Mouse (Mus musculus): ENCODE measurements at regions not wholly inside any gene's neighbourhood (a gene's known extent, or its start where the extent isn't known, plus 50 kb on each side); places are given as distances from the start of the nearest gene placed in this dataset.

- TF ChIP-seq CTCF (conservative IDR thresholded peaks at IDR 0.05; ENCODE audit: low read length), result no peak
- no peak for TF ChIP-seq NANOG (IDR thresholded peaks at IDR 0.05; ENCODE audit: borderline replicate concordance, low read length)
- TF ChIP-seq POU5F1 (IDR thresholded peaks at IDR 0.05; ENCODE audit: borderline replicate concordance, low read length), result no peak
- Histone ChIP-seq H3K27me3 (ENCODE audit: insufficient read depth, low read length) (no peaks in the 10 kb centered on the region), H3K9me3 (ENCODE audit: low read length) (no peaks in the 10 kb centered on the region), H3K4me3 (replicated peaks; ENCODE audit: low read length) (no peak overlapping the region), H3K4me1 (replicated peaks; ENCODE audit: low read depth, low read length) (no peaks in the 10 kb centered on the region), H3K36me3 (ENCODE audit: insufficient read depth, low read length) (no peaks in the 10 kb centered on the region)
Observed at GRCm38 (mm10) chr5:119204736-119205135, 465.7 kb upstream of the Tbx3 start.

DNA sequence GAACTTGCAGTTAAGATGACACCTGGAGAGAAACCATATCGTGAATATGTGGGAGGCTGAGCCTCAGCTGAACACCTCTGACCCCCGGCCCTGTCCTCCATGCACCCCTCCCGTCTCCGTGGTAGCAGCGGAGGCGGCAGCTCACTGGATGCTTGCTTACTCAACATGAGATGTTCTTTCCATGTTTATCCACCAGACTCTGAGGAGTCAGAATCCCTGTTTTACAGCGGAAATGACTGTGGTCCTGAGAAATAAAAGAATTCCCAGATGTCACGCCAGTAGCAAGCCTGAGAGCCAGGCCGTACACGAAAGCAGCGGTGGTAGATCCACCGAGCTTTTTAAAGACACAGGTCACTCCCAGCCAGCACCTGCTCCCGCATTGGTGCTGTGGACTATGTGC is 462.4 kb upstream of the Tbx3 start:
- Histone ChIP-seq H3K27me3 (ENCODE audit: insufficient read depth, low read length) (0 out of 2 replicates have a peak, but pooled peaks cover 3% of the 10 kb centered on the region), H3K4me1 (replicated peaks; ENCODE audit: low read depth, low read length) (no peaks in the 10 kb centered on the region), H3K36me3 (ENCODE audit: insufficient read depth, low read length) (no peaks in the 10 kb centered on the region), H3K9me3 (ENCODE audit: low read length) (no peaks in the 10 kb centered on the region), H3K4me3 (replicated peaks; ENCODE audit: low read length) (no peak overlapping the region)
- no peak for TF ChIP-seq NANOG (IDR thresholded peaks at IDR 0.05; ENCODE audit: borderline replicate concordance, low read length)
- no peak for TF ChIP-seq CTCF (conservative IDR thresholded peaks at IDR 0.05; ENCODE audit: low read length)
- TF ChIP-seq POU5F1 (IDR thresholded peaks at IDR 0.05; ENCODE audit: borderline replicate concordance, low read length), result no peak

- H3K4me3 ChIP-seq (replicated peaks; ENCODE audit: low read length), result no peak overlapping the region
- H3K36me3 ChIP-seq (ENCODE audit: insufficient read depth, low read length), result no peaks in the 10 kb centered on the region
- TF ChIP-seq NANOG (IDR thresholded peaks at IDR 0.05; ENCODE audit: borderline replicate concordance, low read length) (no peak), POU5F1 (IDR thresholded peaks at IDR 0.05; ENCODE audit: borderline replicate concordance, low read length) (no peak), CTCF (conservative IDR thresholded peaks at IDR 0.05; ENCODE audit: low read length) (no peak)
- H3K27me3 ChIP-seq (ENCODE audit: insufficient read depth, low read length), result 0 out of 2 replicates have a peak, but pooled peaks cover 6% of the 10 kb centered on the region
- H3K9me3 ChIP-seq (ENCODE audit: low read length), result no peaks in the 10 kb centered on the region
- 0 out of 2 replicates have a peak, but pooled peaks cover 3% of the 10 kb centered on the region for H3K4me1 ChIP-seq (replicated peaks; ENCODE audit: low read depth, low read length)
Observed at GRCm38 (mm10) chr5:119213196-119213595, 457.3 kb upstream of the Tbx3 start.

DNA sequence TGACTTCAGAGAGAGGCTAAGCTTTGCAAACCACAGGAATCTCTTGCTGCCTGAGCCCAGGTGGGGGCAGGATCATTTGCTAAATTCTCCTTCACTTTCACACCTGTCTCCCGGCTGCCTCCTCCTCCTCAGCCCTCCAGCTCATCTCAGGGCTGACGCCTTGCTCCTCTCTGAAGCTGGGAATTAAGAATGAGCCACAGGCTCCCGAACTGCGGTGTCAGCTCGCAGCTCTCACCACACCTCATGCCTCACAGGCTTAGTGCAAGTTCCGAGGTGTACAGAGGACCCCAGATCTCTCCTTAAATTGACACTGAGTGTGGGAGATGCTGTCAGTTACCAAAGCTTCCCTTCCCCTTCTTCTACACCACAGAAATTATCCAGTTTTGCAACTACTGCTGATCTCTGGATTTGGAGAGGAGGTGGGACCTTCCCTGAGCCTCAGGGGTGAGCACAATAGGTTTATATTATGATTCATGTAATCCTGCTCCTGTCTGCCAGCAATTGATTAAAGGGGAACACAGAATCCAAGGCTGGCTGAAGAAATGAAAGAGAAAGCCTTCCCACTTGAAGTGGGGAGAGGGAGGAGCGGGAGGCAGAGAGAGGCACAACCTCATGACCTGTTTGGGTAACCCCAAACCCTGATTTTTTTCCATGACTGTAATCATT is 456.6 kb upstream of the Tbx3 start:
- no peaks in the 10 kb centered on the region for H3K36me3 ChIP-seq (ENCODE audit: insufficient read depth, low read length)
- H3K9me3 ChIP-seq (ENCODE audit: low read length), result no peaks in the 10 kb centered on the region
- H3K27me3 ChIP-seq (ENCODE audit: insufficient read depth, low read length), result 0 out of 2 replicates have a peak, but pooled peaks cover 6% of the 10 kb centered on the region
- H3K4me3 ChIP-seq (replicated peaks; ENCODE audit: low read length), result no peak overlapping the region
- no peak for TF ChIP-seq CTCF (conservative IDR thresholded peaks at IDR 0.05; ENCODE audit: low read length)
- TF ChIP-seq NANOG (IDR thresholded peaks at IDR 0.05; ENCODE audit: borderline replicate concordance, low read length), result no peak
- TF ChIP-seq POU5F1 (IDR thresholded peaks at IDR 0.05; ENCODE audit: borderline replicate concordance, low read length), result no peak
- 0 out of 2 replicates have a peak, but pooled peaks cover 4% of the 10 kb centered on the region for H3K4me1 ChIP-seq (replicated peaks; ENCODE audit: low read depth, low read length)

DNA sequence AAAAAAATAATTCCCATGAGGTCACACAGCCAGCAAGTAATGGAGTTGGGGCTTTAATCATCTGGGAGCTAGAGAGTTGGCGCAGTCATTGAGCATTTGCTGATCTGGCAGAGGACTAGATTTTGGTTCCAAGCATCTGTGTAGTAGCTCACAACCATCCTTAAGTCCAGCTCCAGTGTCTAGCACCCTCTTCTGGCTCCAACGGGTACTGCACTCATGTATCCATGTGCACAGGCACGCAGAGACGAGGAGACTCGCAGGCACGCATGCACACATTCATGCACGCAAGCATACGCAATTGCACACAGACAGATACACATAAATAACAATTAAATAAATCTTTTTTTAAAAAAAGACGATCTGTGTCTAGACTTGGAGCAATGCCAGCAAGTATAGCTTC is 455.5 kb upstream of the Tbx3 start:
- Histone ChIP-seq H3K4me3 (replicated peaks; ENCODE audit: low read length) (no peak overlapping the region), H3K27me3 (ENCODE audit: insufficient read depth, low read length) (0 out of 2 replicates have a peak, but pooled peaks cover 6% of the 10 kb centered on the region), H3K36me3 (ENCODE audit: insufficient read depth, low read length) (no peaks in the 10 kb centered on the region), H3K9me3 (ENCODE audit: low read length) (no peaks in the 10 kb centered on the region), H3K4me1 (replicated peaks; ENCODE audit: low read depth, low read length) (0 out of 2 replicates have a peak, but pooled peaks cover 4% of the 10 kb centered on the region)
- TF ChIP-seq POU5F1 (IDR thresholded peaks at IDR 0.05; ENCODE audit: borderline replicate concordance, low read length) (no peak), CTCF (conservative IDR thresholded peaks at IDR 0.05; ENCODE audit: low read length) (peak; percentile 77), NANOG (IDR thresholded peaks at IDR 0.05; ENCODE audit: borderline replicate concordance, low read length) (no peak)

GRCm38 (mm10) chr5:119215364-119215763 is 455.1 kb upstream of the Tbx3 start:
- H3K36me3 ChIP-seq (ENCODE audit: insufficient read depth, low read length), result no peaks in the 10 kb centered on the region
- TF ChIP-seq NANOG (IDR thresholded peaks at IDR 0.05; ENCODE audit: borderline replicate concordance, low read length) (no peak), CTCF (conservative IDR thresholded peaks at IDR 0.05; ENCODE audit: low read length) (no peak), POU5F1 (IDR thresholded peaks at IDR 0.05; ENCODE audit: borderline replicate concordance, low read length) (no peak)
- 0 out of 2 replicates have a peak, but pooled peaks cover 4% of the 10 kb centered on the region for H3K4me1 ChIP-seq (replicated peaks; ENCODE audit: low read depth, low read length)
- H3K4me3 ChIP-seq (replicated peaks; ENCODE audit: low read length), result no peak overlapping the region
- 0 out of 2 replicates have a peak, but pooled peaks cover 6% of the 10 kb centered on the region for H3K27me3 ChIP-seq (ENCODE audit: insufficient read depth, low read length)
- H3K9me3 ChIP-seq (ENCODE audit: low read length), result no peaks in the 10 kb centered on the region

- Histone ChIP-seq H3K4me1 (replicated peaks; ENCODE audit: low read depth, low read length) (0 out of 2 replicates have a peak, but pooled peaks cover 4% of the 10 kb centered on the region), H3K4me3 (replicated peaks; ENCODE audit: low read length) (no peak overlapping the region), H3K36me3 (ENCODE audit: insufficient read depth, low read length) (no peaks in the 10 kb centered on the region), H3K9me3 (ENCODE audit: low read length) (no peaks in the 10 kb centered on the region), H3K27me3 (ENCODE audit: insufficient read depth, low read length) (0 out of 2 replicates have a peak, but pooled peaks cover 7% of the 10 kb centered on the region)
- TF ChIP-seq CTCF (conservative IDR thresholded peaks at IDR 0.05; ENCODE audit: low read length), result no peak
- no peak for TF ChIP-seq NANOG (IDR thresholded peaks at IDR 0.05; ENCODE audit: borderline replicate concordance, low read length)
- no peak for TF ChIP-seq POU5F1 (IDR thresholded peaks at IDR 0.05; ENCODE audit: borderline replicate concordance, low read length)
Observed at GRCm38 (mm10) chr5:119216146-119216545, 454.3 kb upstream of the Tbx3 start.

DNA sequence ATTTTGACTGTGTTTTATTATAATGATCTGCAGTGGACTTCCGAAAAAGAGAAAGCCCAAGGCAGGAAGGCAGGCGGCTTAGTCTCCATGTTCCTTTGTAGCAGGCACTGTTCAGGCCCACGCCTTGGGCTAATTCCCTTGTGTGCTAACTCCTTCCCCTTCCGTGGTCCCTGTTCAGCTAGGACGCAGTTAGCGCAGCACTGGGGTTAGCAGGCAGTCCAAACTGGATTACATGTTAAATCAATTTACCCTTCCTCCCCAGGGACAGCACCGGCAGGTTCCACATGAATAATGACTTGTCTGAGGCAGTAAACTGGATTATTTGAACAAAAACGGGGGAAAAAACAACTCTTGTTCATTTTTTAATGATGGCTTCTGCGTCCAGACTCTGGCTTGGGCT is 453.4 kb upstream of the Tbx3 start:
- H3K4me1 ChIP-seq (replicated peaks; ENCODE audit: low read depth, low read length), result 0 out of 2 replicates have a peak, but pooled peaks cover 4% of the 10 kb centered on the region

More for the DNA sequence above, 453.4 kb upstream of the Tbx3 start:
- Histone ChIP-seq H3K9me3 (ENCODE audit: low read length) (no peaks in the 10 kb centered on the region), H3K36me3 (ENCODE audit: insufficient read depth, low read length) (no peaks in the 10 kb centered on the region), H3K27me3 (ENCODE audit: insufficient read depth, low read length) (peaks cover 12% of the 10 kb centered on the region; the same call in 1 of the 2 replicates), H3K4me3 (replicated peaks; ENCODE audit: low read length) (no peak overlapping the region)
- TF ChIP-seq POU5F1 (IDR thresholded peaks at IDR 0.05; ENCODE audit: borderline replicate concordance, low read length) (no peak), CTCF (conservative IDR thresholded peaks at IDR 0.05; ENCODE audit: low read length) (no peak), NANOG (IDR thresholded peaks at IDR 0.05; ENCODE audit: borderline replicate concordance, low read length) (no peak)
